Mouse (Mus musculus) hindbrain, embryonic 13.5 days (tissue): Measurements from ENCODE around the gene Gm47959. TPM values are rescaled to one million over a fixed set of nuclear protein-coding genes. Genes with fewer than 3 reads are reported as not detected.
A peak's percentile ranks its signal among the peaks of the same experiment; 100 is the strongest.

Experiments
- ATAC-seq: fragments of 200-750 bp; cut with Nextera tagmentation; 2 replicates; pipeline ENCODE4 v1.8.0; 2017; ENCODE audit warnings: moderate TSS enrichment; ENCODE audit not compliant: low FRiP score
- H3K27ac ChIP-seq: fragments of 300-500 bp; sonication (generic); 2 replicates; pipeline ENCODE4 v1.5.1; 2015; ENCODE audit warnings: inconsistent platforms, mild to moderate bottlenecking, moderate library complexity
- H3K27me3 ChIP-seq: fragments of 300-500 bp; sonication (generic); 2 replicates; pipeline ENCODE4 v1.6.1; 2015; ENCODE audit warnings: mild to moderate bottlenecking, inconsistent platforms
- H3K36me3 ChIP-seq: fragments of 300-500 bp; sonication (generic); 2 replicates; pipeline ENCODE4 v1.6.1; 2015; ENCODE audit warnings: mild to moderate bottlenecking, inconsistent platforms
- H3K4me1 ChIP-seq: fragments of 300-500 bp; sonication (generic); replicated peaks from 2 replicates; pipeline ENCODE4 v1.6.1; 2015; ENCODE audit warnings: inconsistent platforms
- H3K4me2 ChIP-seq: fragments of 300-500 bp; sonication (generic); 2 replicates; pipeline ENCODE4 v1.6.1; 2015; ENCODE audit warnings: inconsistent platforms, mild to moderate bottlenecking, moderate library complexity
- H3K4me3 ChIP-seq: fragments of 300-500 bp; sonication (generic); 2 replicates; pipeline ENCODE4 v1.5.1; 2015; ENCODE audit warnings: mild to moderate bottlenecking, inconsistent platforms
- H3K9ac ChIP-seq: fragments of 300-500 bp; sonication (generic); 2 replicates; pipeline ENCODE4 v1.6.1; 2015; ENCODE audit warnings: mild to moderate bottlenecking, inconsistent platforms
- H3K9me3 ChIP-seq: fragments of 300-500 bp; sonication (generic); 2 replicates; pipeline ENCODE4 v1.6.1; 2016; ENCODE audit warnings: inconsistent platforms
- WGBS: fragments of 180-500 bp; shearing (Covaris S2); methylation state at CpG from one replicate; pipeline ENCODE4 v1.1.7; 2015; 5-methylcytosine and 5-hydroxymethylcytosine counted together
- polyA plus RNA-seq: library from polyadenylated mRNA; unstranded; fragments of >200 nt; fragmentation: Nextera tagmentation; extraction: Ambion mirVana; gene quantifications from 2 replicates; pipeline ENCODE4 v1.2.1, GENCODE M21; 2015

The Gm47959 gene
- polyA plus RNA-seq, 1 experiment from 2014 or later, result not detected

- Histone ChIP-seq H3K4me2 (peak within 1 kb of the TSS; percentile 75), H3K9ac (peak within 1 kb of the TSS; percentile 68), H3K9me3 (no peaks in the 10 kb centered on the region), H3K27ac (peak within 1 kb of the TSS; percentile 18; the same call in 1 of the 2 replicates), H3K27me3 (no peaks in the 10 kb centered on the region), H3K36me3 (no peaks in the 10 kb centered on the region), H3K4me3 (peak within 1 kb of the TSS; percentile 52), H3K4me1 (peaks cover 9% of the 10 kb centered on the region; the same call in 1 of the 2 replicates)
- WGBS, result under 1% methylated on average over 25 of the region's 25 CpGs
- ATAC-seq, result peak; percentile 96
Observed at GRCm38 (mm10) chr1:83038109-83038672, 37.8 kb downstream of the Gm47959 start, which contains the start of gene Slc19a3. TSS of gene Slc19a3 (minus strand) at chr1:83038448.

DNA sequence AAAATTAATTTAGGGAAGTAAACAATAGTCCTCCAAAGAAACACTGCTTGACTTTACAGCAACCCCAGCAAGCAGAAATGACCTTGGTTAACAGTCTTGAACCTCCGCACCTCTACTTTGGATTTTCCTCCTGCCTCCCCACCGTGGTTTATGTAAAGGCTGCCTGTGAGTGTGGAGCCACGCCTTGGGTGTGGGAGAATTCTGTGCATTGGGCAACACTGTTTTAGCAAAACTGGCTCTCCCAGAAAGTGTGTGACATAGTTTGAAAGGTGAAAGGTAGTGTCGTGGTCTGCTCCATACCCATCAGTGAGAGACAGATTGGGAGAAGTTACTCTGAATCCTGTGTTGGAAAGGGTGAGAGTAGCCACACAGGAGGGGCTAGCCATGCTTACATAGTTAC is 38.7 kb downstream of the Gm47959 start:
- Histone ChIP-seq H3K9ac (no peak overlapping the region), H3K4me2 (no peak overlapping the region), H3K27ac (no peak overlapping the region), H3K9me3 (no peaks in the 10 kb centered on the region), H3K4me3 (no peak overlapping the region), H3K27me3 (no peaks in the 10 kb centered on the region), H3K4me1 (peaks cover 9% of the 10 kb centered on the region; the same call in 1 of the 2 replicates), H3K36me3 (no peaks in the 10 kb centered on the region)
- no peak for ATAC-seq
- 79% methylated on average over 4 of the region's 4 CpGs for WGBS

- H3K4me1 ChIP-seq, result peaks cover 9% of the 10 kb centered on the region; the same call in 1 of the 2 replicates
- no peak within 1 kb of the TSS for H3K4me2 ChIP-seq
- no peak within 1 kb of the TSS for H3K4me3 ChIP-seq
- H3K9me3 ChIP-seq, result no peaks in the 10 kb centered on the region
- no peak within 1 kb of the TSS for H3K27ac ChIP-seq
- no peaks in the 10 kb centered on the region for H3K27me3 ChIP-seq
- H3K9ac ChIP-seq, result no peak within 1 kb of the TSS
- 94% methylated on average over 2 of the region's 2 CpGs for WGBS
- ATAC-seq, result no peak
- no peaks in the 10 kb centered on the region for H3K36me3 ChIP-seq
Observed at GRCm38 (mm10) chr1:83042380-83042779, 42.0 kb downstream of the Gm47959 start, which contains the start of gene Krtap28-10. TSS of gene Krtap28-10 (minus strand) at chr1:83042480.

- no peak for ATAC-seq
- H3K27ac ChIP-seq, result no peak within 1 kb of the TSS
- 86% methylated on average over 5 of the region's 5 CpGs for WGBS
Observed at GRCm38 (mm10) chr1:83044882-83045427, 44.6 kb downstream of the Gm47959 start, which contains the start of gene Gm47969. TSS of gene Gm47969 (plus strand) at chr1:83044932.

More at GRCm38 (mm10) chr1:83044882-83045427, 44.6 kb downstream of the Gm47959 start, which contains the start of gene Gm47969:
- H3K4me2 ChIP-seq, result no peak within 1 kb of the TSS
- H3K4me3 ChIP-seq, result no peak within 1 kb of the TSS
- H3K9ac ChIP-seq, result no peak within 1 kb of the TSS
- no peaks in the 10 kb centered on the region for H3K27me3 ChIP-seq
- no peaks in the 10 kb centered on the region for H3K9me3 ChIP-seq
- no peaks in the 10 kb centered on the region for H3K36me3 ChIP-seq
- no peaks in the 10 kb centered on the region for H3K4me1 ChIP-seq

Other genes with a start within 250 kb of the Gm47959 start
- gene Tm4sf20, start 232.1 kb upstream of the Gm47959 start, polyA plus RNA-seq, result not detected in 2 replicates
- not detected in 2 replicates for gene Gm47791, start 229.3 kb upstream of the Gm47959 start, polyA plus RNA-seq
- 28.7 and 32.6 TPM in 2 replicates for gene Agfg1, start 161.1 kb upstream of the Gm47959 start, polyA plus RNA-seq
- gene A030005L19Rik, start 87.2 kb upstream of the Gm47959 start, polyA plus RNA-seq, result 0.21 and 0.41 TPM in 2 replicates
- not detected in 2 replicates for gene A030014E15Rik, start 75.6 kb upstream of the Gm47959 start, polyA plus RNA-seq
- gene Gm6217, start 69.1 kb upstream of the Gm47959 start, polyA plus RNA-seq, result not detected in 2 replicates
- gene A030003K21Rik, start 57.2 kb upstream of the Gm47959 start, polyA plus RNA-seq, result not detected in 2 replicates
- gene Gm7544, start 44.5 kb upstream of the Gm47959 start, polyA plus RNA-seq, result not detected in 2 replicates
- not detected in 2 replicates for gene Gm47955, start 40.3 kb upstream of the Gm47959 start, polyA plus RNA-seq
- 0.64 and 0.80 TPM in 2 replicates for gene Slc19a3, start 37.9 kb downstream of the Gm47959 start, polyA plus RNA-seq
- gene Krtap28-10, start 41.9 kb downstream of the Gm47959 start, polyA plus RNA-seq, result not detected in 2 replicates
- not detected in 2 replicates for gene Gm47969, start 44.4 kb downstream of the Gm47959 start, polyA plus RNA-seq
- not detected in 2 replicates for gene A030005K14Rik, start 58.8 kb downstream of the Gm47959 start, polyA plus RNA-seq
- gene Krtap28-13, start 60.4 kb downstream of the Gm47959 start, polyA plus RNA-seq, result not detected in 2 replicates
- not detected in 2 replicates for gene Ccl20, start 116.2 kb downstream of the Gm47959 start, polyA plus RNA-seq
- gene Daw1, start 159.2 kb downstream of the Gm47959 start, polyA plus RNA-seq, result 0.76 and 1.5 TPM in 2 replicates